Mouse (Mus musculus): ENCODE measurements at regions not wholly inside any gene's neighbourhood (a gene's known extent, or its start where the extent isn't known, plus 50 kb on each side); places are given as distances from the start of the nearest gene placed in this dataset.

- Histone ChIP-seq H3K9me3 (ENCODE audit: control insufficient read depth, low read length) (0 out of 2 replicates have a peak, but pooled peaks cover 4% of the 10 kb centered on the region), H3K4me3 (ENCODE audit: low read depth, low read length) (no peak overlapping the region), H3K27me3 (ENCODE audit: control insufficient read depth, insufficient read depth, low read length) (no peaks in the 10 kb centered on the region), H3K4me2 (replicated peaks; ENCODE audit: low read depth) (no peak overlapping the region), H3K36me3 (ENCODE audit: control insufficient read depth, insufficient read depth, low read length) (no peaks in the 10 kb centered on the region), H3K27ac (replicated peaks) (no peak overlapping the region), H3K9ac (ENCODE audit: low read length) (no peak overlapping the region), H3K4me1 (replicated peaks; ENCODE audit: control insufficient read depth, insufficient read depth) (no peaks in the 10 kb centered on the region)
- ATAC-seq (ENCODE audit: low FRiP score, low TSS enrichment), result no peak
- TF ChIP-seq EP300 (optimal IDR thresholded peaks at IDR 0.05), result no peak
- no peak for TF ChIP-seq CTCF (IDR thresholded peaks at IDR 0.05; ENCODE audit: low read depth)
- no peak for DNase-seq (ENCODE audit: low spot score)
- WGBS, result 84% methylated on average over 4 of the region's 4 CpGs
These were observed 111.0 kb upstream of the Fbxo11 start for GRCm38 (mm10) chr17:88175951-88176623.

GRCm38 (mm10) chr17:88190735-88191134 is 125.6 kb upstream of the Fbxo11 start:
- H3K9me3 ChIP-seq (ENCODE audit: control insufficient read depth, low read length), result no peaks in the 10 kb centered on the region
- 75% methylated on average over 5 of the region's 5 CpGs for WGBS
- H3K27me3 ChIP-seq (ENCODE audit: control insufficient read depth, insufficient read depth, low read length), result no peaks in the 10 kb centered on the region
- TF ChIP-seq CTCF (IDR thresholded peaks at IDR 0.05; ENCODE audit: low read depth), result no peak
- no peak for TF ChIP-seq EP300 (optimal IDR thresholded peaks at IDR 0.05)
- no peaks in the 10 kb centered on the region for H3K4me1 ChIP-seq (replicated peaks; ENCODE audit: control insufficient read depth, insufficient read depth)
- H3K9ac ChIP-seq (ENCODE audit: low read length), result no peak overlapping the region
- DNase-seq (ENCODE audit: low spot score), result no peak
- H3K36me3 ChIP-seq (ENCODE audit: control insufficient read depth, insufficient read depth, low read length), result no peaks in the 10 kb centered on the region
- no peak for ATAC-seq (ENCODE audit: low FRiP score, low TSS enrichment)
- H3K27ac ChIP-seq (replicated peaks), result no peak overlapping the region
- H3K4me2 ChIP-seq (replicated peaks; ENCODE audit: low read depth), result no peak overlapping the region
- no peak overlapping the region for H3K4me3 ChIP-seq (ENCODE audit: low read depth, low read length)

DNA sequence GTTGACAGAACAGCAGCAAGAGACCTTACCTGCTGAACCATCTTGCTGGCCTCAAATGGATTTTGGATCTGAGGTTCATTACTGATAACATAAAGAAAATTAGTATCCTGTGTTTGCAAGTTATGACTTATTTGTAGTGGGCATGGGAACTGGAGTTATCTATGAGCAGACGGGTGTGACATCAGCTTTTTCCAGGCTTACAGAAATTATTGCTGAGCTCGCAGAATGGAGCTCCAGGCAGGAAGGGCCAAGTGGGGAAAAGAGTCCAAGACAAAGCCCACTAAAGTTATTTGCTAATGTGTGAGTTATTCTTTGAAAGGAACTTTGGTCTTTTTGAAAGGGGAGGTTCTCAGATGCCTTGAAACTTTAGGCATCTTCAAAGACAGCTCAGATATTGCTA is 126.4 kb upstream of the Fbxo11 start:
- H3K9ac ChIP-seq (ENCODE audit: low read length), result no peak overlapping the region
- no peaks in the 10 kb centered on the region for H3K36me3 ChIP-seq (ENCODE audit: control insufficient read depth, insufficient read depth, low read length)
- no peaks in the 10 kb centered on the region for H3K4me1 ChIP-seq (replicated peaks; ENCODE audit: control insufficient read depth, insufficient read depth)
- H3K4me3 ChIP-seq (ENCODE audit: low read depth, low read length), result no peak overlapping the region
- DNase-seq (ENCODE audit: low spot score) (no peak), ATAC-seq (ENCODE audit: low FRiP score, low TSS enrichment) (no peak)
- no peaks in the 10 kb centered on the region for H3K9me3 ChIP-seq (ENCODE audit: control insufficient read depth, low read length)
- H3K4me2 ChIP-seq (replicated peaks; ENCODE audit: low read depth), result no peak overlapping the region
- H3K27ac ChIP-seq (replicated peaks), result no peak overlapping the region
- no peak for TF ChIP-seq EP300 (optimal IDR thresholded peaks at IDR 0.05)
- 71% methylated on average over 2 of the region's 2 CpGs for WGBS
- no peaks in the 10 kb centered on the region for H3K27me3 ChIP-seq (ENCODE audit: control insufficient read depth, insufficient read depth, low read length)

DNA sequence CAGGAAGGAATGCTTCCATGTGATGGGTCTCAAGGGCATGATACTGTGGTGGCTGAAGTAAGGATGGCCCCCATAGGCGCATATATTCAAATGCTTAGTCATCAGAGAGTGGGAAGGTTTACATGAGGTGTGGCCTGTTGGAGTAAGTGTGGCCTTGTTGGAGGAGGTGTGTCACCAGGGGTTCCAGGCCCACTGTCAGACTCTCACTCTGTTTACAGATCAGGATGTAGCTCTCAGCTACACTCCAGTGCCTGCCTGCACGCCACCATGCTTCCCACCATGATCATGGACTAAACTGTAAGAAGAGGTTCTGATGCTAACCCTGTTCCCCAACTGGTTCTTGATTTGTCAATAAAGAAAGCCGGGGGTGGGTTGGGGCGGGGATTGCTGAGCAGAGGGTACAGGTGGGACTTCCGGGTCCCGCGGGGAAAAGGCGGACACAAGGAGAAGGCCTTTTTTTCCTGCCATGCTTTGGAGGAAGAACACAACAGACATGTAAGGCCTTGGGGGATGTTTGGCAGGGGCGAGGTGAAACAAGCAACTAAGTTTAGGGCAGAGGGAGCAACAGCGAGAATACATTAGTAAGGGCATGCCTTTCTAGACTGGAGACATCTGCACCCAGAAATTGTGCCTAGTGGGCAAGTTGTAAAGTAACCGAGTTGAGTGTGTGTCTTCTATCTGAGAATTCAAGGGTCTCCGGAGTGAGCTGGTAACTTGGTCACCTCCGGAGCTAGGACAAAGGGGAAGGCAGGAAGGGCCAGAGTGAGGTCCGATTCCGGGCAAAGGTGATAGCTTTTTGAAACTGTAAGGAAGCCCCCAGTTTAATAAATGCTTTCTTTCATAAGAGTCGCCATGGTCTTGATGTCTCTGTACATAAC is 127.1 kb upstream of the Fbxo11 start:
- Histone ChIP-seq H3K4me3 (ENCODE audit: low read depth, low read length) (no peak overlapping the region), H3K27me3 (ENCODE audit: control insufficient read depth, insufficient read depth, low read length) (no peaks in the 10 kb centered on the region), H3K4me1 (replicated peaks; ENCODE audit: control insufficient read depth, insufficient read depth) (no peaks in the 10 kb centered on the region), H3K36me3 (ENCODE audit: control insufficient read depth, insufficient read depth, low read length) (no peaks in the 10 kb centered on the region), H3K4me2 (replicated peaks; ENCODE audit: low read depth) (no peak overlapping the region), H3K9me3 (ENCODE audit: control insufficient read depth, low read length) (no peaks in the 10 kb centered on the region), H3K9ac (ENCODE audit: low read length) (no peak overlapping the region), H3K27ac (replicated peaks) (no peak overlapping the region)
- WGBS, result 93% methylated on average over 16 of the region's 16 CpGs
- TF ChIP-seq EP300 (optimal IDR thresholded peaks at IDR 0.05) (no peak), CTCF (IDR thresholded peaks at IDR 0.05; ENCODE audit: low read depth) (no peak)
- DNase-seq (ENCODE audit: low spot score) (no peak), ATAC-seq (ENCODE audit: low FRiP score, low TSS enrichment) (no peak)

GRCm38 (mm10) chr17:88194693-88195092 is 129.6 kb upstream of the Fbxo11 start:
- TF ChIP-seq CTCF (IDR thresholded peaks at IDR 0.05; ENCODE audit: low read depth) (no peak), EP300 (optimal IDR thresholded peaks at IDR 0.05) (no peak)
- H3K27me3 ChIP-seq (ENCODE audit: control insufficient read depth, insufficient read depth, low read length), result no peaks in the 10 kb centered on the region
- 89% methylated on average over 5 of the region's 5 CpGs for WGBS
- no peak overlapping the region for H3K27ac ChIP-seq (replicated peaks)
- no peak overlapping the region for H3K9ac ChIP-seq (ENCODE audit: low read length)
- no peaks in the 10 kb centered on the region for H3K4me1 ChIP-seq (replicated peaks; ENCODE audit: control insufficient read depth, insufficient read depth)
- no peak overlapping the region for H3K4me2 ChIP-seq (replicated peaks; ENCODE audit: low read depth)
- no peaks in the 10 kb centered on the region for H3K36me3 ChIP-seq (ENCODE audit: control insufficient read depth, insufficient read depth, low read length)
- no peak overlapping the region for H3K4me3 ChIP-seq (ENCODE audit: low read depth, low read length)
- ATAC-seq (ENCODE audit: low FRiP score, low TSS enrichment), result no peak
- no peak for DNase-seq (ENCODE audit: low spot score)
- no peaks in the 10 kb centered on the region for H3K9me3 ChIP-seq (ENCODE audit: control insufficient read depth, low read length)

DNA sequence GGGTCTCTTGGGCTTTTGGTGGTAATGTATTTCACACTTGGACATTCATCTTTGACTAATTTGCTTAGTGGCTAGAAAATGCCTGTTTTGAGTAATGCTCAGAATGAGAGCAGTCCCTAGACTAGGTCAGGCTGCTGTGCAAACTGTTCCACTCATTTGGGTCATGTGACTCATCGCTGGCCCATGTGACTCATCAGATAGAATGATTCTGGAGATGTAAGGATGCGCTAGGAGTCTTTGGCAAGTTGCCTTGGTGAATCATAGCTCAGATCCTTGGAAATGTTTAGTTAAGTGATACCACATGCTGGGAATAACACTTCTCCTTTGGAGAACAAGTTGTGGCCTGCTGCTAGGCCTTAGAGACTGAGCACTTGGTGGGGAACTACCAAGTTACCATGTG is 130.2 kb upstream of the Fbxo11 start:
- Histone ChIP-seq H3K27ac (replicated peaks) (peak overlapping the region; percentile 45), H3K4me3 (ENCODE audit: low read depth, low read length) (no peak overlapping the region), H3K4me2 (replicated peaks; ENCODE audit: low read depth) (no peak overlapping the region), H3K9me3 (ENCODE audit: control insufficient read depth, low read length) (no peaks in the 10 kb centered on the region), H3K36me3 (ENCODE audit: control insufficient read depth, insufficient read depth, low read length) (no peaks in the 10 kb centered on the region), H3K9ac (ENCODE audit: low read length) (no peak overlapping the region), H3K27me3 (ENCODE audit: control insufficient read depth, insufficient read depth, low read length) (no peaks in the 10 kb centered on the region), H3K4me1 (replicated peaks; ENCODE audit: control insufficient read depth, insufficient read depth) (no peaks in the 10 kb centered on the region)
- DNase-seq (ENCODE audit: low spot score), result no peak
- WGBS, result 55% methylated on average over 2 of the region's 2 CpGs
- peak; percentile 73; the same call in 1 of the 2 replicates for ATAC-seq (ENCODE audit: low FRiP score, low TSS enrichment)
- TF ChIP-seq EP300 (optimal IDR thresholded peaks at IDR 0.05), result no peak
- no peak for TF ChIP-seq CTCF (IDR thresholded peaks at IDR 0.05; ENCODE audit: low read depth)

Measured in stomach, postnatal 0 days (tissue).